Mouse (Mus musculus): ENCODE data around the gene Nexmif. TPM values are rescaled to one million over a fixed set of nuclear protein-coding genes. Genes with fewer than 3 reads are reported as not detected.

Nexmif gene
- polyA plus RNA-seq, 1 experiment from 2014 or later: 0.95 TPM

MicroRNAs encoded within 50 kb of the gene (microRNA counts, 519-probe panel; counts per million panel counts)
- microRNA mmu-miR-672: not detected

Small RNA genes within 50 kb of the gene (microRNA-seq; reads per million reads assigned to microRNA genes)
- not detected for gene Gm24993 (ENCODE audit: borderline number of aligned reads)
- 131 reads per million, percentile 46 among the genes with 10 or more reads in this experiment for gene Mir672 (ENCODE audit: borderline number of aligned reads)

Other genes with a start within 250 kb of the Nexmif start
- gene Rlim, start 219.9 kb downstream of the Nexmif start, polyA plus RNA-seq (2014; fragmentation: Nextera tagmentation; extraction: Ambion mirVana): 40.1 and 43.1 TPM in 2 replicates
- gene Abcb7, start 212.7 kb upstream of the Nexmif start, polyA plus RNA-seq (2014; fragmentation: Nextera tagmentation; extraction: Ambion mirVana): 12.1 and 13.7 TPM in 2 replicates